Mouse (Mus musculus) liver, embryonic 13.5 days (tissue): Measurements from ENCODE around the gene Meis2. TPM values are rescaled to one million over a fixed set of nuclear protein-coding genes. Genes with fewer than 3 reads are reported as not detected.

Source experiments
- ATAC-seq: fragments of 200-750 bp; cut with Nextera tagmentation; 2 replicates; pipeline ENCODE4 v1.8.0; 2017; ENCODE audit warnings: low read depth, mild to moderate bottlenecking, moderate number of reproducible peaks, moderate library complexity
- DNase-seq: peaks from one replicate; pipeline ENCODE4 v3.0.0; 2022
- H3K27ac ChIP-seq: fragments of 300-500 bp; sonication (generic); 2 replicates; pipeline ENCODE4 v1.5.1; 2015; ENCODE audit warnings: moderate library complexity, mild to moderate bottlenecking, inconsistent platforms
- H3K27me3 ChIP-seq: fragments of 300-500 bp; sonication (generic); 2 replicates; pipeline ENCODE4 v1.6.1; 2015; ENCODE audit warnings: mild to moderate bottlenecking, inconsistent platforms
- H3K36me3 ChIP-seq: fragments of 300-500 bp; sonication (generic); 2 replicates; pipeline ENCODE4 v1.6.1; 2015; ENCODE audit warnings: mild to moderate bottlenecking, inconsistent platforms
- H3K4me1 ChIP-seq: fragments of 300-500 bp; sonication (generic); replicated peaks from 2 replicates; pipeline ENCODE4 v1.6.1; 2015; ENCODE audit warnings: inconsistent platforms
- H3K4me2 ChIP-seq: fragments of 300-500 bp; sonication (generic); 2 replicates; pipeline ENCODE4 v1.6.1; 2015; ENCODE audit warnings: inconsistent platforms, mild to moderate bottlenecking, moderate library complexity
- H3K4me3 ChIP-seq: fragments of 300-500 bp; sonication (generic); replicated peaks from 2 replicates; pipeline ENCODE4 v1.5.1; 2015; ENCODE audit warnings: mild to moderate bottlenecking, inconsistent platforms
- H3K9ac ChIP-seq: fragments of 300-500 bp; sonication (generic); 2 replicates; pipeline ENCODE4 v1.6.1; 2015; ENCODE audit warnings: mild to moderate bottlenecking, inconsistent platforms
- H3K9me3 ChIP-seq: fragments of 300-500 bp; sonication (generic); replicated peaks from 2 replicates; pipeline ENCODE4 v1.6.1; 2016; ENCODE audit warnings: inconsistent platforms
- WGBS: fragments of 180-500 bp; shearing (Covaris S2); methylation state at CpG from one replicate; pipeline ENCODE4 v1.1.7; 2015; ENCODE audit not compliant: insufficient replicate concordance; 5-methylcytosine and 5-hydroxymethylcytosine counted together
- polyA plus RNA-seq: library from polyadenylated mRNA; unstranded; fragments of >200 nt; fragmentation: Nextera tagmentation; extraction: Ambion mirVana; gene quantifications from 2 replicates; pipeline ENCODE4 v1.2.1, GENCODE M21; 2015

Meis2 gene
- polyA plus RNA-seq, 1 experiment from 2014 or later: 2.1 TPM

DNA sequence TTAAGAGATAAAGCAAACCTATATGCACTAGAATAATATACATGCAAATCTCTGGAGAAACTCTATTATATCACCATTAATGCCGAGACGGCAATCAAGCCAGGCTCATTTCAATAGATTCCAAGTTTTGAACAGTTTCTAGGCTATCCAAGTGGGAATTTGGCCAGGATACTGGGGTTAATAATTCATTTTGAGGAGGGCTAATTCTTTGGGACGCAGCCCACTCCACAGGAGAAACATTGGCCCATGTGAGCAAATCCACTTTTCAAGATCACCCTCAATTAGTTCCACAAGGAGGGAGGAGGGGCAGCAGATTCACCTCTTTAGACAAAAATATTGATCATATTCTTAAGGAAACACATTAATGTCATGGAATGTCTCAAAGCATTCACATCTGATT, 127.3 kb downstream of the Meis2 start:
- no peak overlapping the region for H3K9ac ChIP-seq
- H3K4me1 ChIP-seq: no peaks in the 10 kb centered on the region
- WGBS: 63% methylated on average over 3 of the region's 3 CpGs
- H3K4me3 ChIP-seq: no peak overlapping the region
- H3K9me3 ChIP-seq: no peaks in the 10 kb centered on the region
- no peaks in the 10 kb centered on the region for H3K36me3 ChIP-seq
- ATAC-seq (no peak), DNase-seq (no peak)
- H3K4me2 ChIP-seq: no peak overlapping the region
- no peaks in the 10 kb centered on the region for H3K27me3 ChIP-seq
- no peak overlapping the region for H3K27ac ChIP-seq

- no peak overlapping the region for H3K27ac ChIP-seq
- no peak for ATAC-seq
- 64% methylated on average over 1 of the region's 1 CpGs for WGBS
These were observed 127.7 kb downstream of the Meis2 start for GRCm38 (mm10) chr2:115937896-115938295.

GRCm38 (mm10) chr2:115936786-115937185, 128.9 kb downstream of the Meis2 start:
- 71% methylated on average over 9 of the region's 9 CpGs for WGBS
- Histone ChIP-seq H3K4me1 (no peaks in the 10 kb centered on the region), H3K27me3 (no peaks in the 10 kb centered on the region), H3K27ac (no peak overlapping the region), H3K4me2 (no peak overlapping the region), H3K9me3 (no peaks in the 10 kb centered on the region), H3K9ac (no peak overlapping the region), H3K4me3 (no peak overlapping the region), H3K36me3 (no peaks in the 10 kb centered on the region)
- no peak for ATAC-seq
- DNase-seq: no peak

More at GRCm38 (mm10) chr2:115937896-115938295, 127.7 kb downstream of the Meis2 start:
- H3K27me3 ChIP-seq: no peaks in the 10 kb centered on the region
- DNase-seq: no peak
- no peaks in the 10 kb centered on the region for H3K36me3 ChIP-seq
- no peak overlapping the region for H3K4me2 ChIP-seq
- H3K9ac ChIP-seq: no peak overlapping the region
- no peaks in the 10 kb centered on the region for H3K4me1 ChIP-seq
- no peaks in the 10 kb centered on the region for H3K9me3 ChIP-seq
- no peak overlapping the region for H3K4me3 ChIP-seq

DNA sequence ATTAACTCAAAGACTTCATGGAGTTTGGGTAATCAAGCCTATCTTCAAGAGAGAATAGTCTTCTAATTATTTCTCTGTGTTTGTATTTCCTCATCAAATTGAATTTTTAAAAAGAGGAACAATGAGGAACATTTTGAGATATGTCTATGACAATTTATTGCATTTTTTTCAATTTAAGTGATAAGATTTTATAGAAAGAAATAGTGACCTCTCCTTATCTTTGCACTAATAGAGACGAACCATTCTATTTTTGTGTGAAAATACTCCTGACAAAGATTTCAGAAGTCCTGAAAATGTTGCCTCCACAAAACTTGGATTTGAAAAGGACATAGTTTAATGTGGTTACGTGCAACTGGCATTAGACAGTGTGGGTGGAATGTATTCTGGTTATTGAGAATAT, 131.3 kb downstream of the Meis2 start:
- Histone ChIP-seq H3K4me1 (no peaks in the 10 kb centered on the region), H3K27me3 (no peaks in the 10 kb centered on the region), H3K4me3 (no peak overlapping the region), H3K9me3 (no peaks in the 10 kb centered on the region), H3K36me3 (no peaks in the 10 kb centered on the region), H3K4me2 (no peak overlapping the region), H3K27ac (no peak overlapping the region), H3K9ac (no peak overlapping the region)
- WGBS: 64% methylated on average over 2 of the region's 2 CpGs
- ATAC-seq (no peak), DNase-seq (no peak)

GRCm38 (mm10) chr2:115933259-115933658, 132.4 kb downstream of the Meis2 start:
- H3K4me3 ChIP-seq: no peak overlapping the region
- H3K36me3 ChIP-seq: no peaks in the 10 kb centered on the region
- H3K9ac ChIP-seq: no peak overlapping the region
- ATAC-seq: peak; percentile 54; the same call in 1 of the 2 replicates
- DNase-seq: no peak
- 7% methylated on average over 2 of the region's 2 CpGs for WGBS
- no peak overlapping the region for H3K4me2 ChIP-seq
- no peaks in the 10 kb centered on the region for H3K9me3 ChIP-seq
- H3K27me3 ChIP-seq: no peaks in the 10 kb centered on the region
- H3K4me1 ChIP-seq: no peaks in the 10 kb centered on the region
- no peak overlapping the region for H3K27ac ChIP-seq

DNA sequence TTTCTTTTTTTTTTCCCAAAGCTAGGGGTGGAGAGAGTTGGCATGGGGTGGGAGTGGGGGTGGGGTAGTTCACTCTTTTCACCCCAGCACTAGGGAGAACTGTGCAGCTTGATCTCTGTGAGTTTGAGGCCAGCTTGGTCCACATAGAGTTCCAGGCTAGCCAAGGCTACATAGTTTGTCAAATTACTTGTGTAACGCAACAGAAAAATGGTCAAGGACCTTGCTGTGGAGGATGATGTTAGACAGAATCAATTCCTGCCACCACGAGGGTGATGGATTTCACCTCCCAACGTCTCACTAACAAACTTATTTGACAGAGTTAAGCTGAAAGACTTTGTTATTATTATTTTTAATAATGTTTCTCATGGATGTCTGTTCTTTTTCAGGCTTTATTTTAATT, 139.9 kb downstream of the Meis2 start:
- DNase-seq (no peak), ATAC-seq (no peak)
- no peak overlapping the region for H3K9ac ChIP-seq
- no peaks in the 10 kb centered on the region for H3K4me1 ChIP-seq
- no peak overlapping the region for H3K4me3 ChIP-seq
- no peak overlapping the region for H3K27ac ChIP-seq
- H3K27me3 ChIP-seq: no peaks in the 10 kb centered on the region
- H3K4me2 ChIP-seq: no peak overlapping the region
- no peaks in the 10 kb centered on the region for H3K9me3 ChIP-seq
- WGBS: 64% methylated on average over 3 of the region's 3 CpGs
- H3K36me3 ChIP-seq: no peaks in the 10 kb centered on the region

DNA sequence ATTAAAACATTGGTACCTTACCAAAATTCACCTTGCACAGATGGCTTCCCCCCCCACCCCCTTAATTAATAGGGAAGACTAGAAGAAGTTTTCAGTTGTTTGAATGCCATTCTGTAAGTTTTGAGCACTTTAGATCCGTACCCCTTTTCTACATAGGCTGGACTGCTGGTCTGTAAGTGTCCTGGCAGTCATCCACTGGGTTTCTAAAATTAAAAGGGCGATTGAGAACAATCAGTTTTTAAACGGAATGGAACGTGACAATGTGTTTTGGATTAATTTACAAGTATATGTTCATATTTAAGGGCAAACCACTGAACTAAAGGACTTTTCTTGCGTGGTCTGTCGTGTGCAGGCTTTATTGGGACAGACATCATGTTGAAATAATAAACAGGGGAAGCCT, 141.2 kb downstream of the Meis2 start:
- no peak overlapping the region for H3K4me2 ChIP-seq
- no peaks in the 10 kb centered on the region for H3K4me1 ChIP-seq
- no peak overlapping the region for H3K4me3 ChIP-seq
- DNase-seq (no peak), ATAC-seq (no peak)
- H3K27ac ChIP-seq: no peak overlapping the region
- no peak overlapping the region for H3K9ac ChIP-seq
- no peaks in the 10 kb centered on the region for H3K27me3 ChIP-seq
- H3K36me3 ChIP-seq: no peaks in the 10 kb centered on the region
- 69% methylated on average over 6 of the region's 6 CpGs for WGBS
- no peaks in the 10 kb centered on the region for H3K9me3 ChIP-seq

DNA sequence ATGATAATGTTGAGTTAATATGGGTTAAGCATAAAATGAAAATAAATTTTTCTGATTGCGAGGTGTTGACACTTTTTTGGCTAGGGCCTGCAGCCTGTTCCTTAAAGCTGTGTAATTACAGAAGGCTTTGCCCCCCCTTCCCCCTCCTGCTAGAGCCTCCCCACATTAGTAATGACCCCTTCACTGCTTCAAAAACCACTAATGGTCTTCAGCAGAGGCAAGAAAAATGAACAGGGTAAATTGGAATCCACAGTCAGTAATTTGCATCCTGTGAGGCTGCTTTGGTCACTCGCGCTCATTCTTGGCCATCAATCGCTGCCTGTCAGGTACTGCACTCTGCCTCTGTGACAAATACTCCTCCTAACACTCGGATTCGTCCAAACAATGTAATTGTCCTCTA, 142.4 kb downstream of the Meis2 start:
- ATAC-seq (no peak), DNase-seq (no peak)
- no peaks in the 10 kb centered on the region for H3K27me3 ChIP-seq
- no peaks in the 10 kb centered on the region for H3K4me1 ChIP-seq
- H3K4me2 ChIP-seq: no peak overlapping the region
- 53% methylated on average over 6 of the region's 6 CpGs for WGBS
- no peaks in the 10 kb centered on the region for H3K36me3 ChIP-seq
- no peak overlapping the region for H3K4me3 ChIP-seq
- H3K27ac ChIP-seq: no peak overlapping the region
- H3K9me3 ChIP-seq: no peaks in the 10 kb centered on the region
- H3K9ac ChIP-seq: no peak overlapping the region

DNA sequence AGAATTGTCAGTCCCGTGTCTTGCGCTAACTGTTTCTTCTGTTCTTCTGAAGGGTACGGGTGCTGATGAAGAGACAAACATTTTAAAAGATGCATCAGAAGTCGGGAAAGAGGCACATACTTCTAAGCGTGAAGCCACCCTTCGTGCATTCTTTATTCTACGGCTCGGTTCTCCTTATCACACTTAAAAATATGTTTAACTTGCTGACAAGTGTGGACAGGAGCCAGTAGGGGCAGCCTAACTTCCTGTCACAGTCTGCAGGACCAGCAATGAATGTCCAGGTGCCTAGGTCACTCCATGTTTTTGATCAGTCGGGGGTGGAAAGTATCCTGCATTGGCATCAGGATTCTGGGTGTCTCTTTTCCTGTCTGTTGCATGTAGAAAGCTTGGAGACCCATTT, 144.0 kb downstream of the Meis2 start:
- ATAC-seq (no peak), DNase-seq (no peak)
- Histone ChIP-seq H3K27ac (no peak overlapping the region), H3K27me3 (no peaks in the 10 kb centered on the region), H3K9ac (no peak overlapping the region), H3K4me2 (no peak overlapping the region), H3K4me3 (no peak overlapping the region), H3K36me3 (no peaks in the 10 kb centered on the region), H3K9me3 (no peaks in the 10 kb centered on the region), H3K4me1 (no peaks in the 10 kb centered on the region)
- 43% methylated on average over 9 of the region's 9 CpGs for WGBS

GRCm38 (mm10) chr2:115920336-115920951, 145.2 kb downstream of the Meis2 start:
- Histone ChIP-seq H3K4me1 (no peaks in the 10 kb centered on the region), H3K27ac (no peak overlapping the region), H3K9ac (no peak overlapping the region), H3K36me3 (no peaks in the 10 kb centered on the region), H3K9me3 (no peaks in the 10 kb centered on the region), H3K4me2 (no peak overlapping the region), H3K27me3 (no peaks in the 10 kb centered on the region), H3K4me3 (no peak overlapping the region)
- ATAC-seq (no peak), DNase-seq (no peak)
- 46% methylated on average over 5 of the region's 5 CpGs for WGBS

DNA sequence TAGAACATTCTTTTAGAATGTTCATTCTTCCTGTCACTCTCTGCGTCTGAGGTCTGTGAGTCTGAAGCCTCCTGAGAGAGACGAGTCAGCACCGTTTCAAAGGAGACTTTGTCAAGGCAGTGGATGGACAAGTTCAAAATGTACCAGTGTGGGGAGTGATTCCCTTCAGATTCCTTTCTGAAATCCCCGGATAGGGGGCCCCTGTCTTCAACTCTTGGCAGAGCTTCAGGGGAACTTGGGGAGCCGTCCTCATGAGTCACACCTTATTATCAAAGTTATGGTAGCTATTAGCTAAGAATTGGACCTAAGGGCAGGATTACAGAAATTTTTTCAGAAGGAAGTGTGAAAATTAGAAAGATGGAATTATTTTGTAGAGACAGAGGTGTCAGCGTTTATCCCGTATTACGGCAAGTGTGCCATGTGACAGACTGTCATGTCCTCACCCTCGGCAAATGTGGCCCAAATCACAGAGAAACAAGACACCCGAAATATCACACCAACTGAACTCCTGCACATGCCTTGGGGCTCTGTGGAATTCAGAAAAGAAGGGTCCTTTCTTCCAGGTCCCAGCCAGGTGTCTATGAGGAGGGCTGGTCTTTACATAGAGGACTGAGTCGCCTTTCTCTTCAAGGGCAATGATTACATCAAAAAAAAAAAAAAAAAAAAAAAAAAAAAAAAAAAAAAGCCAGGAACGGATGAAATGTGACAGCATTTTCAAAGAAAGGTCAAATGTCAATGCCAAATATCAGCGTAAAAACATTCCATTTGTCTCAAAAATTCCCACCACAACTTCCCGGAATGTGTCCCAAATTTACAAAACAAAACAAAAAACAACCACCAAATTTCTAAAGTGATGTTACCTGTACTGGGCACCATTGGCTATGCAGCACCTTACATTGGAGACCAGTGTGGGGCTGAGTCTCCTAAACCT, 146.2 kb downstream of the Meis2 start:
- no peaks in the 10 kb centered on the region for H3K27me3 ChIP-seq
- WGBS: 68% methylated on average over 14 of the region's 14 CpGs
- DNase-seq: no peak
- H3K4me1 ChIP-seq: no peaks in the 10 kb centered on the region
- no peak overlapping the region for H3K4me3 ChIP-seq
- H3K36me3 ChIP-seq: no peaks in the 10 kb centered on the region
- H3K9ac ChIP-seq: no peak overlapping the region
- no peak for ATAC-seq
- H3K9me3 ChIP-seq: no peaks in the 10 kb centered on the region
- H3K4me2 ChIP-seq: no peak overlapping the region
- no peak overlapping the region for H3K27ac ChIP-seq

GRCm38 (mm10) chr2:115918561-115918960, 147.1 kb downstream of the Meis2 start:
- Histone ChIP-seq H3K4me1 (0 out of 2 replicates have a peak, but pooled peaks cover 1% of the 10 kb centered on the region), H3K27ac (no peak overlapping the region), H3K9me3 (no peaks in the 10 kb centered on the region), H3K36me3 (no peaks in the 10 kb centered on the region), H3K9ac (no peak overlapping the region), H3K4me3 (no peak overlapping the region), H3K4me2 (no peak overlapping the region), H3K27me3 (no peaks in the 10 kb centered on the region)
- no peak for DNase-seq
- no peak for ATAC-seq
